Mouse (Mus musculus) kidney, adult 2 months (tissue): ENCODE measurements around the gene Lman2.

Experiments used
- CTCF ChIP-seq: fragments of 200-500 bp; conservative IDR thresholded peaks from 2 replicates; pipeline ENCODE4 v1.5.1; 2011; ENCODE audit warnings: low read depth, mild to moderate bottlenecking, control low read depth, low read length, moderate library complexity, mixed read lengths; ENCODE audit not compliant: insufficient read depth, insufficient read length
- POLR2A ChIP-seq: fragments of 200-500 bp; IDR thresholded peaks from one replicate; pipeline ENCODE4 v1.6.1; 2011; ENCODE audit warnings: low read depth, low read length, control low read depth

DNA sequence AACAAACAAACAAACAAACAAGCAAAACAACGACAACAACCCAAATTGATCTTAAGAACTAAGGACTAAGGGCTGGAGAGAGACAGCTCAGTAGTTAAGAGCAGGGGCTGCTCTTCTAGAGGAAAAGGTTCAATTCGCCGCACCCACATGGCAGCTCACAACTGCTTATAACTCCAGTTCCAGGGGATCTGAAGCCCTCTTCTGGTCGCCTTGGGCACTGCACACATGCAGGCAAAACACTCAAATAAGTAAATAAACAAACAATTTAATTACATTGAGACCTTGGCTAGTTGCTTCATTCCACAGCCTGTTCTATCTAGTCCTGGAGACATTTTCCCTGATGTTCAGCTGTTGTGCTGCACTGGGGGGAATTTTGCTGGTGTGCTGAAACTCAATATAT, 30.4 kb upstream of the Lman2 start:
- TF ChIP-seq POLR2A (no peak), CTCF (peak; percentile 33; the same call in 1 of the 2 replicates)
